Mouse (Mus musculus): Measurements from ENCODE around the gene Gpr137.

Gpr137 gene

GRCm38 (mm10) chr19:6973581-6974190 is 31.4 kb upstream of the Gpr137 start:
- no peak for DNase-seq (ENCODE audit: low read depth)

- DNase-seq (ENCODE audit: low read depth) = no peak
These were observed 30.1 kb upstream of the Gpr137 start for GRCm38 (mm10) chr19:6972247-6972917.

DNA sequence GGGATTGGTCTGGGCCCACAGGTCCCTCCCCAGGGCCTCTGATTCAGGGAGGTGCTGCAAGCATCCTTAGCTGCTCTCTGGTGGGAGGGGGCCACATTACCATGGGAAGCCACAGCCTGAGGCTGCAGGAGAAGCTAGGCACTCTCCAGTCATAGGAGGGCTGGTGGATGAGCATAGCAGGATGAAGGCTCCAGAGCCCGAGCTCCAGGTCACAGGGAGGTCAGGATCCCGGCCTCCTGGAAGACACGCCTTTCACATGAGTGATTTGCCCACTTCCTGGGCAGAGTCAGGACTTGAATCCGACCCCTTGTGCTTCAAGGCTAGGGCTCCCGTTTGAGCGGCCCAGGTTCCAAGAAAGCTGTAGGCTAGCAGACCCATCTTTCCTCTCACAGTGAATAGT is 29.4 kb upstream of the Gpr137 start:
- DNase-seq (ENCODE audit: low read depth) = no peak

GRCm38 (mm10) chr19:6970460-6971085 is 28.3 kb upstream of the Gpr137 start:
- no peak for DNase-seq (ENCODE audit: low read depth)

DNA sequence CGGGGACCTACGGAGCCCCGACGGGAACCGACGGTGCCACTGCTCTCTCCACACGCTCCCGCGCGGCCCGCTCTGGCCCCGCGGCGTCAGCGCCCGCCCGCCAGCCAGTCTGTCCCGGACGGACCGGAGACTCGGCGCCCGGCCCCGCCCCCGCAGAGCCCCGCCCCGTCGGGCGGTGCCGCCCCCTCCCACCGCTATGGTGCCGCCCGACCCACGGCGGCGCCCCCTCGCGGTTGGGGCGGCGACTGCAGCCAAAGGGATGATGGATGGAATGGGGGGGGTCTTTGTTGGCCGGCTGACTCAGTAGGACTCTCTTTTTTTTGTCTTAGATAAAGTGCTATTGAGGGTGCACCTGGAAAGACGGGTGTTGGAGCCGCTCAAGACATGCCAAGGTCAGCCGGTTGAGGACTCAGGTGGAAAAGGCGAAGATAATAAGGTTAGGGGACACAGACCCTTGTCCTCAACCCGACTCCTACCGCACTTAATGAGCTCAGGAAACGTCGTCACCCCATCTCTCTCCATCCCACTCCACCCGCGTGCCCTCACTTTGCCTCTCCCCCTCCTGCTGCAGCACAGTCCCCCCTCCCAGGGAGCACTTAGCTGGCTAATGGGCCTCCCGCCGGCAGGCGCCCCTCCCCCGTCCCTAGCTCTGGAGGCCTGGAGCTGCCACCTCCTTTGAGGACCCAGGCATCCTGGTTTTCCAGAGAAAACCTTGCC is 27.5 kb upstream of the Gpr137 start:
- DNase-seq (ENCODE audit: low read depth) = no peak

DNA sequence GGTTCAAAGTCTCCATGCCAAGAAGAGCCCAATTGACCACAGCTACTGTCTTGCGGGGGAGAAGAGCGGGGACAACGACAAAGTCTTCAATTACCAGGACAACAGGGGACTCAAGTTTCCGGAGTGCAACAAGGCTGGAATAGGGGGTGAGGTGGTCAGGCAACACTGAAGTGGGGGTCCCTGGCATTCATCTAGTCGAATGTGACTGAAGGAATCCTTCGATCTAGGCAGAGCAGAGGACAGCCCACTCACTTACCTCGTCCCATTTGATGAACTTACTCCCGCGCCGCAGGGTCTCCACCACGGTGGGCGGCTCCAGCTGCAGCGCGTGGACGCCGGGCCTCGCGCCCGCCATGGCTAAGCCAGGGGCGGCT is 27.0 kb upstream of the Gpr137 start:
- DNase-seq (ENCODE audit: low read depth) = no peak

GRCm38 (mm10) chr19:6968491-6969271 is 26.4 kb upstream of the Gpr137 start:
- DNase-seq (ENCODE audit: low read depth) = no peak

DNA sequence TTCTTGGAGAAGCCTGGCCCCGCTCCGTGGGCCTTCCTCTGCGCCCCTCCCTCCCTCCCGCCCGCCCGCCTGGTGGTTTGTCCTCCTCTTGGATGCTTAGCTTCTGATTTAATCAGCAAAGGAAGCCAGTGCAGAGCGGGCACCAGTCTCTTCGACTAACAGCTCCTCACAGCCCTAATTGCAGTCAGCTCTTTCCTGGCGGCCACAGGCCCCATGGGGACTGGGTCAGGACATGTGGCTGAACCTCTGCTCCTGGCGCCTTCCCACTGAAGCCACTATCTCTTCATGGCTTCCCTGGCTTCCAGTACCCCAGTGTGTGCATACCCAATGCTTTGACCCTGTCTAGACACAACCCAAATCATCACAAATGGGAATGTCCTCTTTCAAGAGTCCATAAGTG is 14.2 kb upstream of the Gpr137 start:
- DNase-seq (ENCODE audit: low read depth) = no peak

DNA sequence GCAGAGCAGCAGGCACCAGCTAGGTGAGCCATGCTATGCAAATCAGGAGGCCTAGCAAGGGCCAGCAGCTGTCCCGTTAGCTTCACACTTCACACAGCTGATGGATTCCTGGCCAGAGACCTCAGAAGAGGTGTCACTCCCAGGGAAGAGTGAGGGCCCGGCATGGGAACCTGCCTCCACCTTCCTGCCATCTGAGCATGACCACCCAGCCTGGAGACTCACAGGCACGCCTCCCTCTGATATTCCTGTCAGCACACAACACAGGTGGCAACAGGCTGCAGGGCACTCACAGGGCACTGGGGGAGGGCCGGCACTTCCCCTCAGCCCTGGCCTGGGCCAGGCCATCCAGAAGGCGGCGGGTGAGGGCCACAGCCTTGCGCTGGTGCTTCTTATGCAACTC is 13.1 kb upstream of the Gpr137 start:
- no peak for DNase-seq (ENCODE audit: low read depth)

DNA sequence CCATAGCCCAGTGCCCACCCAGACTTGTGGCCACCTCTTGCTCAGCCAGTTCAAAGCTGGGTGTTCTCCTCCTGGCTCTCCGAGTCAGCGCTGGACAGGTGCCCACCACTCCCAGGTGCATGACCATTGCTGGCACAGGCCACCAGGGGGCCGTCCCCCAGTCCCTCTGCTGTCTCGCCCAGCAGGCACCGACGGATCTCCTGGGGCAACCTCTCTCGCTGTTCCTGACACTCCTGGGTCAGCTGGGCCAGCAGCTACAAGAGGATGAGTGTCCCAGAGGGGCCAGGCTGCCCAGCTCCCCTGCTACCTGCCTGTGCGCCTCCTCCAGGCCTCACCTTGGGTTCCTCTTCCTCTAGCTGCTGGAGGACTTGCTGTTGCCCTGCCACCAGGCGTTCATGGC is 11.8 kb upstream of the Gpr137 start:
- no peak for DNase-seq (ENCODE audit: low read depth)

DNA sequence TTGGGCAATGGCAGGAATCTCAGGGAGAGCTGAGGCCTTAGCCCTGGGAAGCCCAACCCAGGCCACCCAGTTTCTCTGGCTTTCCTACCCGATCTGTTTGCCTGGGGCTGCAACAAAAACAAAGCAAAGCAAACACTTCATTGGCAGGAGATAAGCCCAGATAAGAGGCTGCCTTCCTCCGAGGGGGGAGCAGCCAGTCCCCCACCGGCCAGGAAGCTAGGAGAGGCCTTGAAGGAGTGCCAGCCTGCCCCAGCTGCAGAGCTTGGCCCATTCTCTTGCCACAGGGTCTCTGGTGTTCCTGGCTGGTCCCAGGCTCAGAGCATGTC is 10.4 kb upstream of the Gpr137 start:
- no peak for DNase-seq (ENCODE audit: low read depth)

DNA sequence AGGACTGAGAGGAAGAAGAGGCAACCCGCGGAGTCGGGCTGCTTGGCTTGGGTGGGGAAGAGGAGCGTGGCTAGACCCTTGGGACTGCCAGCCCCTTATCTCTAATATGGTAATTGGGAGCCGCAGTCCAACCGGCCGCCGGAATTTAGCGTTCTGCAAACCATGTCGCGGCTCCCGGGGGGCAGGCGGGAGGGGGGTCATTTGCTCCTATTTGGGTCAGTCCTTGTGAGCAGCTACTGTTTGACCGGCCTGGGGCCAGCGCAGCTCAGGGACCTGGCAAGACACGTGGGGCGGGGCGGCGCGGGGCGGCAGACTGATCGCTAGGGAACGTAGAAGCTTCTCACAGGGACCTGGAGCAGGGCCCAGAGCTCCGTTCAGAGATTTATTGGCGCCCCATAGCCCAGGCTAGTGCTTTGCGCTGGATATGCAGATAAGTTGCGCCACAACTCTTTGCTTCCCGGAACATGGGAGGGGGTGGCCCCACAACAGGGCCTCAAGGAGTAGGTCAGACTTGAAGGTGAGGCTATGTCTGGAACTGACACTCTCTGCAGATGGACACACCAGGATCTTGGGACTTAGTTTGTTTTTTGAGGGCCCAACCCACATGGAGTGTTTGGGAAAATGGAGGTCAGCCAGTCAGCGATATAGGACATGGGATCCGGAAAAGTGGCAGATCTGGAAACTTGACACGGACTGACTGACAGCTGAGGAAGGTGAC is 9.9 kb upstream of the Gpr137 start:
- DNase-seq (ENCODE audit: low read depth) = no peak

DNA sequence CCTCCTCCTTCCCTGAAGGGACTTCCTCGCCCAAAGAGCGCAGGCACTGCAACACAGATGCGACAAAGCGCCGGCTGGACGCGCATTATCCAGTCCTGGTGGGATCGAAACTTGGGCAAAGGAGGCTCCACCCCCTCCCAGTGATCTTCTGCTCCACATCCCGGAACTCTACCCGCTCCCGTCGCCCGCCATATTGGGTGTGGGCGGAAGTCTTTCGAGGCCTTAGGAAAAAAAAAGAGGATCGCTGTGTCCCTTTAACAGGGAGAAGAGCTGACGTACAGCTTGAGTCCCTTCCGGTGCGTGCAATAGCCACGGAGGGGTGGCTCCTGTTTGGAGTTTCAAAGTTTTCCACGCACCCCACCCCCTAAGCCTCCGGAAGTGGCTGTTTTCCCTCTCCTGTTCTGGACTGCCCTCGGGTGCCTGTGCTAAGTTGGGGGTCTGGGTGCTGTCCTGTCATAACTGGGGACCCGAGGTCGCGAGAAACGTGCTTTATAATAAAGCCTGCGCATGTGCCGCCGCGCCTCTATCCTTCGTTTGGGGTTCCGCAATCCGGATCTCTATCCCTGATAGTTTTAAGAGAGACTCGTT is 9.2 kb upstream of the Gpr137 start:
- peak; percentile 77 for DNase-seq (ENCODE audit: low read depth)

GRCm38 (mm10) chr19:6950613-6951153 is 8.4 kb upstream of the Gpr137 start:
- no peak for DNase-seq (ENCODE audit: low read depth)

GRCm38 (mm10) chr19:6949951-6950350 is 7.7 kb upstream of the Gpr137 start:
- DNase-seq (ENCODE audit: low read depth) = no peak

- no peak for DNase-seq (ENCODE audit: low read depth)
These were observed 7.3 kb upstream of the Gpr137 start for GRCm38 (mm10) chr19:6949532-6949931.

GRCm38 (mm10) chr19:6948186-6948585 is 5.9 kb upstream of the Gpr137 start:
- DNase-seq (ENCODE audit: low read depth) = no peak

- DNase-seq (ENCODE audit: low read depth) = no peak
These were observed 5.5 kb upstream of the Gpr137 start for GRCm38 (mm10) chr19:6947742-6948141.

DNA sequence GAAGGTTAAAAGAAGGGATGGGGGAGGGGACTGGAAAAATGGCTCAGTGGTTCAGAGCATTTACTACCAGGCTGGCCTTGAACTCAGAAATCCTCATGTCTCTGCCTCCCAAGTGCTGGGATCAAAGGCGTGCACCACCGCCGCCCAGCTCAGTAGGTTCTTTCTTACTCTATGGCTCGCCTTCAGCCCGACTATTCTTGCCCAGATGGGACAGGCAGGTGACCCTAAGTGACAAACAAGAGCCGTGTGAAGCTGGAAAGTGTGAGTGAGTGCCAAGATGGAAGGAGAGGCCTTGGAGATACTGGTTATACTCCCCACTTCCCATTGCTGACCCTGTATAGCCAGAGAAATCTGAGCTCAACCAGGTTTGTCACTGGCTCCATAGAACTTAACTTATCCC is 1.4 kb upstream of the Gpr137 start:
- no peak for DNase-seq (ENCODE audit: low read depth)

GRCm38 (mm10) chr19:6942764-6943163 is 484 bp upstream of the Gpr137 start:
- DNase-seq (ENCODE audit: low read depth) = no peak
